In genomic region chr16:12108436-12108835, GRCm38 (mm10) we compare ENCODE assay signal across 19 mouse cellular contexts.
"Had no signal": no experiment of that assay in that cellular context is flagged by ENCODE, and none has a peak within 500 bp of the region (broad histone marks: within the 10 kb centered on the region; RNA-seq: fewer than 3 reads in every experiment).

No protein-coding gene starts in this region.

- H3K9me3 ChIP-seq: liver, embryonic 15.5 days; lung, embryonic 15.5 days; midbrain, embryonic 13.5 days; neural tube, embryonic 12.5 days; stomach, embryonic 15.5 days had no signal

- H3K4me2 ChIP-seq: liver, embryonic 15.5 days; lung, embryonic 15.5 days; midbrain, embryonic 11.5 days; midbrain, embryonic 13.5 days; neural tube, embryonic 12.5 days; stomach, embryonic 15.5 days had no signal

- DNase-seq: liver, postnatal 0 days; lung, adult 2 months; lung, postnatal 14 days; lung, postnatal 36 days; right cerebral cortex, postnatal 14 days; thymus, adult 2 months; thymus, postnatal 25 days; thymus, postnatal 4 days had no signal

- ATAC-seq: liver, postnatal 0 days; lung, postnatal 0 days; midbrain, embryonic 13.5 days; midbrain, embryonic 16.5 days had no signal

- H3K36me3 ChIP-seq: liver, embryonic 15.5 days; lung, embryonic 15.5 days; midbrain, embryonic 13.5 days; neural tube, embryonic 12.5 days; stomach, embryonic 15.5 days had no signal

- H3K9ac ChIP-seq: liver, embryonic 15.5 days; liver, postnatal 0 days; lung, embryonic 15.5 days; midbrain, embryonic 13.5 days; neural tube, embryonic 12.5 days; stomach, embryonic 15.5 days had no signal

- H3K27ac ChIP-seq: liver, embryonic 15.5 days; lung, embryonic 15.5 days; macrophage; midbrain, embryonic 13.5 days; neural tube, embryonic 12.5 days; stomach, embryonic 15.5 days; stomach, postnatal 0 days had no signal

- H3K27me3 ChIP-seq: liver, embryonic 15.5 days; lung, embryonic 15.5 days; midbrain, embryonic 13.5 days; neural tube, embryonic 12.5 days; stomach, embryonic 15.5 days had no signal

- H3K4me3 ChIP-seq: liver, embryonic 15.5 days; lung, embryonic 15.5 days; megakaryocyte, embryonic 14.5 days; midbrain, embryonic 13.5 days; neural tube, embryonic 12.5 days; stomach, embryonic 15.5 days had no signal

- H3K4me1 ChIP-seq: liver, embryonic 15.5 days; lung, embryonic 15.5 days; midbrain, embryonic 13.5 days; neural tube, embryonic 12.5 days; stomach, embryonic 15.5 days had no signal
